Mouse (Mus musculus) heart, embryonic 14.5 days (tissue): ENCODE results near the gene Ttc7b. TPM values are rescaled to one million over a fixed set of nuclear protein-coding genes. Genes with fewer than 3 reads are reported as not detected.
A peak's percentile ranks its signal among the peaks of the same experiment; 100 is the strongest.

Source experiments
- ATAC-seq: fragments of 200-750 bp; cut with Nextera tagmentation; 2 replicates; pipeline ENCODE4 v1.8.0; 2017; ENCODE audit warnings: low read depth, moderate TSS enrichment; ENCODE audit not compliant: insufficient number of reproducible peaks, insufficient read depth, low FRiP score
- H3K27ac ChIP-seq, 2 experiments: fragments of 200-500 bp in 1 of 2; fragments of 300-500 bp in 1 of 2; sonication (generic) in 1 of 2; replicated peaks in 1 of 2; 2 replicates each; pipeline ENCODE4 v1.5.1; 2012 to 2014; ENCODE audit warnings: low read depth in 2 of 2, low read length in 2 of 2, control low read depth in 1 of 2, mild to moderate bottlenecking in 1 of 2, mixed read lengths in 1 of 2; ENCODE audit not compliant: control insufficient read depth in 1 of 2, insufficient read depth in 1 of 2
- H3K27me3 ChIP-seq: fragments of 300-500 bp; sonication (generic); 2 replicates; pipeline ENCODE4 v1.6.1; 2014; ENCODE audit warnings: mild to moderate bottlenecking, low read length, control low read depth; ENCODE audit not compliant: control insufficient read depth, insufficient read depth
- H3K36me3 ChIP-seq: fragments of 300-500 bp; sonication (generic); 2 replicates; pipeline ENCODE4 v1.6.1; 2014; ENCODE audit warnings: mild to moderate bottlenecking, control low read depth, low read length, mixed read lengths; ENCODE audit not compliant: control insufficient read depth, insufficient read depth
- H3K4me1 ChIP-seq, 2 experiments: fragments of 200-500 bp in 1 of 2; fragments of 300-500 bp in 1 of 2; sonication (generic) in 1 of 2; 2 replicates each; pipeline ENCODE4 v1.6.1; 2012 to 2014; ENCODE audit warnings: low read length in 2 of 2, control low read depth in 1 of 2, mixed read lengths in 1 of 2; ENCODE audit not compliant: control insufficient read depth in 2 of 2, insufficient read depth in 2 of 2
- H3K4me2 ChIP-seq: fragments of 300-500 bp; sonication (generic); 2 replicates; pipeline ENCODE4 v1.6.1; 2014; ENCODE audit warnings: mild to moderate bottlenecking, low read length
- H3K4me3 ChIP-seq, 2 experiments: fragments of 200-500 bp in 1 of 2; fragments of 300-500 bp in 1 of 2; sonication (generic) in 1 of 2; 2 replicates each; pipeline ENCODE4 v1.5.1; 2012 to 2014; ENCODE audit warnings: low read length in 2 of 2, mild to moderate bottlenecking in 2 of 2, control low read depth in 1 of 2, low read depth in 1 of 2, moderate library complexity in 1 of 2; ENCODE audit not compliant: control insufficient read depth in 1 of 2, insufficient read depth in 1 of 2
- H3K9ac ChIP-seq: fragments of 300-500 bp; sonication (generic); 2 replicates; pipeline ENCODE4 v1.6.1; 2014; ENCODE audit warnings: mild to moderate bottlenecking, low read length
- H3K9me3 ChIP-seq: fragments of 300-500 bp; sonication (generic); 2 replicates; pipeline ENCODE4 v1.6.1; 2016; ENCODE audit warnings: low read length, control low read depth; ENCODE audit not compliant: control insufficient read depth
- WGBS: fragments of 180-500 bp; shearing (Covaris S2); extraction: QIAGEN DNeasy Blood & Tissue Kit; methylation state at CpG from one replicate; pipeline ENCODE4 v1.1.7; 2014; 5-methylcytosine and 5-hydroxymethylcytosine counted together
- polyA plus RNA-seq: library from polyadenylated mRNA; unstranded; fragments of >200 nt; fragmentation: Nextera tagmentation; extraction: Ambion mirVana; gene quantifications from 2 replicates; pipeline ENCODE4 v1.2.1, GENCODE M21; 2014

Gene Ttc7b
- polyA plus RNA-seq, 1 experiment from 2014 or later: 16.5 TPM

- H3K4me2 ChIP-seq: no peak overlapping the region
- no peaks in the 10 kb centered on the region for H3K9me3 ChIP-seq
- ATAC-seq: no peak
- no peak overlapping the region for H3K27ac ChIP-seq
- peaks cover 2 to 7% of the 10 kb centered on the region in 2 experiments; a peak in 2 of 4 replicates for H3K4me1 ChIP-seq
- peaks cover 52% of the 10 kb centered on the region; the same call in 1 of the 2 replicates for H3K36me3 ChIP-seq
- no peak overlapping the region for H3K9ac ChIP-seq
- no peaks in the 10 kb centered on the region for H3K27me3 ChIP-seq
- WGBS: 75% methylated on average over 8 of the region's 8 CpGs
- H3K4me3 ChIP-seq: no peak overlapping the region
Measured at GRCm38 (mm10) chr12:100315119-100315885, 205.3 kb downstream of the Ttc7b start.

GRCm38 (mm10) chr12:100313785-100314375 is 206.7 kb downstream of the Ttc7b start:
- 66% methylated on average over 12 of the region's 12 CpGs for WGBS
- Histone ChIP-seq H3K27me3 (no peaks in the 10 kb centered on the region), H3K36me3 (peaks cover 51% of the 10 kb centered on the region), H3K4me1 (peaks cover 2 to 7% of the 10 kb centered on the region in 2 experiments; a peak in 2 of 4 replicates), H3K9ac (no peak overlapping the region), H3K9me3 (no peaks in the 10 kb centered on the region), H3K27ac (no peak overlapping the region), H3K4me2 (no peak overlapping the region), H3K4me3 (no peak overlapping the region)
- no peak for ATAC-seq

- Histone ChIP-seq H3K9me3 (no peaks in the 10 kb centered on the region), H3K9ac (no peak overlapping the region), H3K4me3 (no peak overlapping the region), H3K27ac (no peak overlapping the region), H3K4me1 (peaks cover 5 to 7% of the 10 kb centered on the region in 2 experiments; a peak in 3 of 4 replicates), H3K27me3 (no peaks in the 10 kb centered on the region), H3K4me2 (no peak overlapping the region), H3K36me3 (peaks cover 49% of the 10 kb centered on the region)
- WGBS: 81% methylated on average over 6 of the region's 6 CpGs
- no peak for ATAC-seq
Measured at GRCm38 (mm10) chr12:100313209-100313608, 207.4 kb downstream of the Ttc7b start.

- ATAC-seq: no peak
- Histone ChIP-seq H3K27ac (no peak overlapping the region), H3K27me3 (no peaks in the 10 kb centered on the region), H3K9me3 (no peaks in the 10 kb centered on the region), H3K4me2 (no peak overlapping the region), H3K36me3 (peaks cover 33% of the 10 kb centered on the region), H3K9ac (no peak overlapping the region), H3K4me1 (peaks cover 15 to 18% of the 10 kb centered on the region in 2 experiments), H3K4me3 (no peak overlapping the region)
- 62% methylated on average over 6 of the region's 6 CpGs for WGBS
Measured at GRCm38 (mm10) chr12:100310471-100311392, 209.9 kb downstream of the Ttc7b start.

GRCm38 (mm10) chr12:100309201-100309600 is 211.4 kb downstream of the Ttc7b start:
- 81% methylated on average over 4 of the region's 4 CpGs for WGBS

GRCm38 (mm10) chr12:100307501-100308260 is 212.9 kb downstream of the Ttc7b start:
- Histone ChIP-seq H3K4me3 (no peak overlapping the region), H3K9me3 (no peaks in the 10 kb centered on the region), H3K27me3 (no peaks in the 10 kb centered on the region), H3K4me1 (peaks cover 11 to 13% of the 10 kb centered on the region in 2 experiments), H3K27ac (peak overlapping the region; percentile 35 to 52; a peak in 3 of 4 replicates), H3K9ac (no peak overlapping the region; the same call in 1 of the 2 replicates), H3K36me3 (peaks cover 16% of the 10 kb centered on the region), H3K4me2 (no peak overlapping the region)
- 29% methylated on average over 8 of the region's 8 CpGs for WGBS
- no peak for ATAC-seq

More at GRCm38 (mm10) chr12:100309201-100309600, 211.4 kb downstream of the Ttc7b start:
- Histone ChIP-seq H3K4me3 (no peak overlapping the region), H3K27me3 (no peaks in the 10 kb centered on the region), H3K9me3 (no peaks in the 10 kb centered on the region), H3K4me2 (no peak overlapping the region), H3K36me3 (peaks cover 18% of the 10 kb centered on the region), H3K27ac (no peak overlapping the region), H3K4me1 (peaks cover 11 to 13% of the 10 kb centered on the region in 2 experiments), H3K9ac (no peak overlapping the region)
- ATAC-seq: no peak
